ENCODE assay signal across 10 mouse cellular contexts in the genomic region with DNA sequence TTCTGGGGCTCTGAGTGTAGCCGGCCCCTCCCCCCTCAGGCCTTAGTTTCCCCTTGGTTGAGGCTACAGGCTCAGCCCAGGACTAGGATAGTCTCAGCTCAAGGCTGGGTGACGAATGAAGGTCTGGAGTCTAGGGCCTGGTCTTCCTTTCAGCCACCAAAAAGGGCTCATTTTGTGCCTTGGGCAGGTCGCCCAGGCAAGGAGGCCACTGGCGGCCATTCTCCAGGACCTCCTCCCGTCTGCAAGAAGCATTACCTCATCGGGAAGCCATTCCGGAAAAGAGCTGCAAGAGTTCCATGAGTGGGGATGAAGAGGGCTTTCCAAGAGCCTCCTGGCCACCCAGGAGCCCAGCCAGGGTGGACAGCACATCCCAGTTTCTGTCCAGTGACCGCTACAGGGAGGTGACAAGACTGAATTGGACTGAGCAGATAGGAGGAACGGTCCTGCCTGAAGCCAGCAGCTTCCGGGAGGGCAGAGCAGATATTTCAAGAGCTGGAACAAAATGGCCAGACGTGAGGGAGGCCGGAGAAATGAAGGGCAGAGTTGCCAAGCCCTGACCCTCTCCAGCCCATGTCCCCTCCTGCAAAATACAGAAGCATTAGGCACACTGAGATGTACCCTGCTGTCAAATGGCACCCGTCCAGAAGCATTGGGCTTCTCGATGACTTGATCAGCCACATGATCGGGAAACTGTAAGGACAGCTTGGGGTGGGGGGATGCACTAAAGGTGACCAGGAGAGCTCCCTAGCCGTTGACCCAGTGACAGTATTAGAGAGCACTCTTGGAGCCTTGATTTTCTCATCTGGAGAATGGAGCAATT. TPM values are rescaled to one million over a fixed set of nuclear protein-coding genes. Genes with fewer than 3 reads are reported as not detected.
DNase-seq lines count a peak whose midpoint lies in the region; ATAC-seq and TF ChIP-seq lines count a peak whose summit lies in the region.
"Had no signal": no experiment of that assay in that cellular context is flagged by ENCODE, and none has a peak within 500 bp of the region (broad histone marks: within the 10 kb centered on the region; RNA-seq: fewer than 3 reads in every experiment).

No protein-coding gene starts in this region.

- H3K27me3 ChIP-seq in embryonic facial prominence, embryonic 13.5 days: peaks cover 30% of the 10 kb centered on the region
- peaks cover 69% of the 10 kb centered on the region for H3K27me3 ChIP-seq in embryonic facial prominence, embryonic 10.5 days (replicated peaks; ENCODE audit: low read depth, poor library complexity, severe bottlenecking)
- H3K27me3 ChIP-seq in hindbrain, postnatal 0 days (ENCODE audit: insufficient read depth, low read length): no peaks in the 10 kb centered on the region

- peaks cover 30% of the 10 kb centered on the region for H3K4me1 ChIP-seq in embryonic facial prominence, embryonic 13.5 days
- peaks cover 10% of the 10 kb centered on the region for H3K4me1 ChIP-seq in embryonic facial prominence, embryonic 10.5 days
- H3K4me1 ChIP-seq in hindbrain, postnatal 0 days (ENCODE audit: insufficient read depth, low read length): peaks cover 28% of the 10 kb centered on the region
- H3K4me1 ChIP-seq in lung, adult 2 months (ENCODE audit: control insufficient read depth, insufficient read depth, low read length): peaks cover 32% of the 10 kb centered on the region

- H3K9me3 ChIP-seq in embryonic facial prominence, embryonic 13.5 days: peaks cover 3% of the 10 kb centered on the region; the same call in 1 of the 2 replicates
- H3K9me3 ChIP-seq in embryonic facial prominence, embryonic 10.5 days: peaks cover 3% of the 10 kb centered on the region; the same call in 1 of the 2 replicates
- H3K9me3 ChIP-seq in hindbrain, postnatal 0 days (ENCODE audit: low read length): no peaks in the 10 kb centered on the region
- H3K9me3 ChIP-seq: liver, embryonic 13.5 days had no signal

- 0 out of 2 replicates have a peak overlapping the region, but pooled peaks have one; percentile 74 for H3K27ac ChIP-seq in embryonic facial prominence, embryonic 13.5 days
- no peak overlapping the region for H3K27ac ChIP-seq in embryonic facial prominence, embryonic 10.5 days (replicated peaks)
- peak overlapping the region; percentile 88 for H3K27ac ChIP-seq in hindbrain, postnatal 0 days

- no peak for ATAC-seq in embryonic facial prominence, embryonic 13.5 days (ENCODE audit: insufficient number of reproducible peaks, insufficient read depth, low FRiP score, low TSS enrichment, low read depth)
- no peak for ATAC-seq in hindbrain, postnatal 0 days
- ATAC-seq in megakaryocyte-erythroid progenitor cell, adult 5-6 weeks (replicated peaks; ENCODE audit: low FRiP score, low TSS enrichment, poor library complexity, severe bottlenecking): no peak

- no peaks in the 10 kb centered on the region for H3K36me3 ChIP-seq in embryonic facial prominence, embryonic 13.5 days
- H3K36me3 ChIP-seq in embryonic facial prominence, embryonic 10.5 days (replicated peaks): no peaks in the 10 kb centered on the region
- no peaks in the 10 kb centered on the region for H3K36me3 ChIP-seq in hindbrain, postnatal 0 days (ENCODE audit: insufficient read depth, low read length)
- H3K36me3 ChIP-seq: liver, embryonic 13.5 days had no signal

- no peak overlapping the region for H3K4me2 ChIP-seq in embryonic facial prominence, embryonic 13.5 days
- 0 out of 2 replicates have a peak overlapping the region, but pooled peaks have one; percentile 7 for H3K4me2 ChIP-seq in hindbrain, postnatal 0 days (ENCODE audit: low read depth, low read length)
- H3K4me2 ChIP-seq: liver, embryonic 13.5 days had no signal

- peak; percentile 47; the same call in 1 of the 2 replicates for TF ChIP-seq POLR2A in lung, adult 2 months (IDR thresholded peaks at IDR 0.05; ENCODE audit: borderline replicate concordance, extremely low read depth, low read depth, low read length)

- H3K9ac ChIP-seq in embryonic facial prominence, embryonic 13.5 days: no peak overlapping the region
- H3K9ac ChIP-seq in hindbrain, postnatal 0 days (replicated peaks; ENCODE audit: low read length): no peak overlapping the region
- H3K9ac ChIP-seq: liver, embryonic 13.5 days had no signal

- WGBS in embryonic facial prominence, embryonic 13.5 days: 78% methylated on average over 16 of the region's 16 CpGs
- 78% methylated on average over 16 of the region's 16 CpGs for WGBS in embryonic facial prominence, embryonic 10.5 days
- WGBS in hindbrain, postnatal 0 days: 51% methylated on average over 16 of the region's 16 CpGs
- 37% methylated on average over 16 of the region's 16 CpGs for WGBS in lung, adult 2 months

- TF ChIP-seq CTCF in hindbrain, postnatal 0 days (IDR thresholded peaks at IDR 0.05; ENCODE audit: low read depth): no peak
- TF ChIP-seq CTCF in lung, adult 2 months (IDR thresholded peaks at IDR 0.05; ENCODE audit: insufficient read depth, low read length): no peak

- H3K4me3 ChIP-seq in embryonic facial prominence, embryonic 13.5 days: no peak overlapping the region
- no peak overlapping the region for H3K4me3 ChIP-seq in embryonic facial prominence, embryonic 10.5 days
- no peak overlapping the region for H3K4me3 ChIP-seq in hindbrain, postnatal 0 days (ENCODE audit: low read length)
- no peak overlapping the region for H3K4me3 ChIP-seq in lung, adult 2 months (replicated peaks; ENCODE audit: extremely low read depth, low read depth, low read length)
- H3K4me3 ChIP-seq: liver, embryonic 13.5 days had no signal

- no peak for DNase-seq in embryonic facial prominence, embryonic 10.5 days (ENCODE audit: low spot score)
- DNase-seq in urinary bladder, postnatal 4 days (ENCODE audit: low spot score in 2 of 2): peak; percentile 66 to 72
- DNase-seq in urinary bladder, postnatal 25 days (ENCODE audit: low spot score): no peak
- peak; percentile 42 for DNase-seq in hindbrain, postnatal 0 days (ENCODE audit: low spot score)
- peak; percentile 75 for DNase-seq in lung, adult 2 months
- peak; percentile 48 for DNase-seq in testis, postnatal 14 days (ENCODE audit: low spot score)
- DNase-seq: liver, embryonic 13.5 days had no signal

RNA-seq across cellular contexts. Expression of gene Wnt7b, which starts 29.6 kb away (rescaled TPM):
- polyA plus RNA-seq in embryonic facial prominence, embryonic 13.5 days (2015; fragmentation: Nextera tagmentation; extraction: Ambion mirVana): 35.0 and 44.9 TPM in 2 replicates
- polyA plus RNA-seq in embryonic facial prominence, embryonic 10.5 days (2016; fragmentation: Nextera tagmentation; extraction: Ambion mirVana): 22.0 and 29.5 TPM in 2 replicates
- total RNA-seq in hindbrain, postnatal 0 days (2014; rRNA removed): 56.6 and 63.1 TPM in 2 replicates
- polyA plus RNA-seq in hindbrain, postnatal 0 days (2015; fragmentation: Nextera tagmentation; extraction: Ambion mirVana): 26.0 and 27.2 TPM in 2 replicates
- polyA plus RNA-seq in lung, adult 2 months (2012; rRNA removed): 7.0 and 13.2 TPM in 2 replicates
- total RNA-seq in megakaryocyte-erythroid progenitor cell, adult 5-6 weeks (2014; fragmentation: Nextera tagmentation): not detected in 2 replicates
- total RNA-seq in megakaryocyte-erythroid progenitor cell, adult 5-6 weeks (2017): not detected in 2 replicates
- total RNA-seq: common myeloid progenitor, adult 5-6 weeks had no signal

Comparison
In these comparisons a context has a peak if more than half of its experiments do, and no peak if none do; other contexts are left out.
1. DNase-seq: peak in urinary bladder, postnatal 4 days (2 of 2), hindbrain, postnatal 0 days (single experiment), lung, adult 2 months (single experiment) and testis, postnatal 14 days (single experiment); none in embryonic facial prominence, embryonic 10.5 days (single experiment) and urinary bladder, postnatal 25 days (single experiment).